Mouse (Mus musculus) testis, adult 2 months (tissue): ENCODE data around the gene Rgl2.
"Not testable (repeated sequence)": the region's sequence is repeated elsewhere in the genome, so short reads cannot be mapped to it uniquely, and the experiment has no call there.

Source experiments
- CTCF ChIP-seq: fragments of 200-500 bp; IDR thresholded peaks from 2 replicates; pipeline ENCODE4 v1.5.1; 2012; ENCODE audit warnings: low read depth, mild to moderate bottlenecking, inconsistent platforms, low read length, moderate library complexity; ENCODE audit not compliant: control insufficient read depth, insufficient read depth, insufficient replicate concordance
- POLR2A ChIP-seq: fragments of 200-500 bp; IDR thresholded peaks from 2 replicates; pipeline ENCODE4 v1.6.1; 2012; ENCODE audit warnings: low read depth, mild to moderate bottlenecking, inconsistent platforms, low read length, moderate library complexity; ENCODE audit not compliant: control insufficient read depth

DNA sequence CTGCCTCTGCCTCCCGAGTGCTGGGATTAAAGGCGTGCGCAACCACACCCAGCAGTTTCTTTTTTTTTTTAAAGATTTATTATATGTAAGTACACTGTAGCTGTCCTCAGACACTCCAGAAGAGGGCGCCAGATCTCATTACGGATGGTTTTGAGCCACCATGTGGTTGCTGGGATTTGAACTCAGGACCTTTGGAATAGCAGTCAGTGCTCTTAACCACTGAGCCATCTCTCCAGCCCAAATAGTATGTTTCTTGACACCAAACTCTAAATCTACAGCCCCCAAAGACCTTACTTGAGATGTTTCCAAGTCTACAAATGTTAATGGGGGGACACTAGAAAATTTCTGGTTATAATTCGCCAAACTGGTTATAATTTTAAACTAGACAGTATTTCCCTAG lies 37.5 kb upstream of the Rgl2 start:
- TF ChIP-seq CTCF, POLR2A: not testable (repeated sequence)
